Mouse (Mus musculus): ENCODE results near the gene Atraid. TPM values are rescaled to one million over a fixed set of nuclear protein-coding genes. Genes with fewer than 3 reads are reported as not detected.
A peak's percentile ranks its signal among the peaks of the same experiment; 100 is the strongest.
"Not testable (repeated sequence)": the region's sequence is repeated elsewhere in the genome, so short reads cannot be mapped to it uniquely, and the experiment has no call there.

Atraid gene
- polyA plus RNA-seq, 1 experiment from 2014 or later: 107 TPM

- ATAC-seq (ENCODE audit: low FRiP score): no peak
- peak; percentile 89 for DNase-seq (ENCODE audit: low spot score, missing footprints)
Measured at GRCm38 (mm10) chr5:31022690-31023089, 25.4 kb upstream of the Atraid start.

GRCm38 (mm10) chr5:31023254-31023653 lies 24.9 kb upstream of the Atraid start:
- Histone ChIP-seq H3K4me2 (no peak overlapping the region), H3K27ac (ENCODE audit: low read depth, low read length) (no peak overlapping the region), H3K27me3 (ENCODE audit: control insufficient read depth, insufficient read depth, low read length) (no peaks in the 10 kb centered on the region), H3K9ac (ENCODE audit: low read length) (no peak overlapping the region), H3K9me3 (ENCODE audit: control insufficient read depth, low read length) (no peaks in the 10 kb centered on the region), H3K4me3 (ENCODE audit: low read depth, low read length) (no peak overlapping the region), H3K4me1 (ENCODE audit: control insufficient read depth, insufficient read depth, low read length) (peaks cover 5% of the 10 kb centered on the region), H3K36me3 (ENCODE audit: control insufficient read depth, insufficient read depth, low read length) (no peaks in the 10 kb centered on the region)
- DNase-seq (ENCODE audit: low spot score, missing footprints) (no peak), ATAC-seq (ENCODE audit: low FRiP score) (no peak)
- 4% methylated on average over 3 of the region's 4 CpGs for WGBS

More at GRCm38 (mm10) chr5:31022690-31023089, 25.4 kb upstream of the Atraid start:
- H3K4me2 ChIP-seq: no peak overlapping the region
- H3K4me1 ChIP-seq (ENCODE audit: control insufficient read depth, insufficient read depth, low read length): peaks cover 5% of the 10 kb centered on the region
- no peaks in the 10 kb centered on the region for H3K9me3 ChIP-seq (ENCODE audit: control insufficient read depth, low read length)
- no peak overlapping the region for H3K4me3 ChIP-seq (ENCODE audit: low read depth, low read length)
- H3K9ac ChIP-seq (ENCODE audit: low read length): no peak overlapping the region
- WGBS: 19% methylated on average over 1 of the region's 1 CpGs
- no peaks in the 10 kb centered on the region for H3K36me3 ChIP-seq (ENCODE audit: control insufficient read depth, insufficient read depth, low read length)
- H3K27ac ChIP-seq (ENCODE audit: low read depth, low read length): no peak overlapping the region
- H3K27me3 ChIP-seq (ENCODE audit: control insufficient read depth, insufficient read depth, low read length): no peaks in the 10 kb centered on the region

- Histone ChIP-seq H3K4me3 (ENCODE audit: low read depth, low read length) (no peak overlapping the region), H3K27me3 (ENCODE audit: control insufficient read depth, insufficient read depth, low read length) (no peaks in the 10 kb centered on the region), H3K9ac (ENCODE audit: low read length) (no peak overlapping the region), H3K4me2 (no peak overlapping the region), H3K9me3 (ENCODE audit: control insufficient read depth, low read length) (no peaks in the 10 kb centered on the region), H3K27ac (ENCODE audit: low read depth, low read length) (no peak overlapping the region), H3K36me3 (ENCODE audit: control insufficient read depth, insufficient read depth, low read length) (no peaks in the 10 kb centered on the region), H3K4me1 (ENCODE audit: control insufficient read depth, insufficient read depth, low read length) (peaks cover 5% of the 10 kb centered on the region)
- ATAC-seq (ENCODE audit: low FRiP score) (no peak), DNase-seq (ENCODE audit: low spot score, missing footprints) (no peak)
Measured at GRCm38 (mm10) chr5:31024641-31025040, 23.5 kb upstream of the Atraid start.

GRCm38 (mm10) chr5:31030926-31031325 lies 17.2 kb upstream of the Atraid start:
- Histone ChIP-seq H3K9me3 (ENCODE audit: control insufficient read depth, low read length) (no peaks in the 10 kb centered on the region), H3K27me3 (ENCODE audit: control insufficient read depth, insufficient read depth, low read length) (no peaks in the 10 kb centered on the region), H3K4me3 (ENCODE audit: low read depth, low read length) (no peak overlapping the region), H3K4me2 (no peak overlapping the region), H3K4me1 (ENCODE audit: control insufficient read depth, insufficient read depth, low read length) (no peaks in the 10 kb centered on the region), H3K36me3 (ENCODE audit: control insufficient read depth, insufficient read depth, low read length) (no peaks in the 10 kb centered on the region), H3K27ac (ENCODE audit: low read depth, low read length) (no peak overlapping the region), H3K9ac (ENCODE audit: low read length) (no peak overlapping the region)
- WGBS: 93% methylated on average over 4 of the region's 4 CpGs
- ATAC-seq (ENCODE audit: low FRiP score) (no peak), DNase-seq (ENCODE audit: low spot score, missing footprints) (no peak)

GRCm38 (mm10) chr5:31031508-31031907 lies 16.6 kb upstream of the Atraid start:
- no peaks in the 10 kb centered on the region for H3K9me3 ChIP-seq (ENCODE audit: control insufficient read depth, low read length)
- H3K4me1 ChIP-seq (ENCODE audit: control insufficient read depth, insufficient read depth, low read length): no peaks in the 10 kb centered on the region
- no peak overlapping the region for H3K27ac ChIP-seq (ENCODE audit: low read depth, low read length)
- ATAC-seq (ENCODE audit: low FRiP score): no peak
- no peak overlapping the region for H3K4me2 ChIP-seq
- no peaks in the 10 kb centered on the region for H3K27me3 ChIP-seq (ENCODE audit: control insufficient read depth, insufficient read depth, low read length)
- no peak for DNase-seq (ENCODE audit: low spot score, missing footprints)
- no peak overlapping the region for H3K4me3 ChIP-seq (ENCODE audit: low read depth, low read length)
- no peaks in the 10 kb centered on the region for H3K36me3 ChIP-seq (ENCODE audit: control insufficient read depth, insufficient read depth, low read length)
- no peak overlapping the region for H3K9ac ChIP-seq (ENCODE audit: low read length)
- WGBS: 87% methylated on average over 8 of the region's 8 CpGs

- H3K4me3 ChIP-seq (ENCODE audit: low read depth, low read length): no peak overlapping the region
- no peaks in the 10 kb centered on the region for H3K9me3 ChIP-seq (ENCODE audit: control insufficient read depth, low read length)
- DNase-seq (ENCODE audit: low spot score, missing footprints) (no peak), ATAC-seq (ENCODE audit: low FRiP score) (no peak)
- H3K4me2 ChIP-seq: no peak overlapping the region
- no peaks in the 10 kb centered on the region for H3K4me1 ChIP-seq (ENCODE audit: control insufficient read depth, insufficient read depth, low read length)
- H3K27ac ChIP-seq (ENCODE audit: low read depth, low read length): no peak overlapping the region
- H3K36me3 ChIP-seq (ENCODE audit: control insufficient read depth, insufficient read depth, low read length): no peaks in the 10 kb centered on the region
- H3K9ac ChIP-seq (ENCODE audit: low read length): no peak overlapping the region
- WGBS: 93% methylated on average over 6 of the region's 6 CpGs
- H3K27me3 ChIP-seq (ENCODE audit: control insufficient read depth, insufficient read depth, low read length): no peaks in the 10 kb centered on the region
Measured at GRCm38 (mm10) chr5:31034669-31035068, 13.4 kb upstream of the Atraid start.

- not testable (repeated sequence) for H3K9me3 ChIP-seq (ENCODE audit: control insufficient read depth, low read length); H3K36me3 ChIP-seq (ENCODE audit: control insufficient read depth, insufficient read depth, low read length); H3K4me2 ChIP-seq; H3K4me1 ChIP-seq (ENCODE audit: control insufficient read depth, insufficient read depth, low read length); DNase-seq (ENCODE audit: low spot score, missing footprints); H3K4me3 ChIP-seq (ENCODE audit: low read depth, low read length); H3K27me3 ChIP-seq (ENCODE audit: control insufficient read depth, insufficient read depth, low read length); ATAC-seq (ENCODE audit: low FRiP score); H3K9ac ChIP-seq (ENCODE audit: low read length); H3K27ac ChIP-seq (ENCODE audit: low read depth, low read length)
- WGBS: 87% methylated on average over 11 of the region's 11 CpGs
Measured at GRCm38 (mm10) chr5:31036556-31036955, 11.6 kb upstream of the Atraid start.

GRCm38 (mm10) chr5:31038171-31038845 lies 9.8 kb upstream of the Atraid start:
- no peak overlapping the region for H3K4me3 ChIP-seq (ENCODE audit: low read depth, low read length)
- ATAC-seq (ENCODE audit: low FRiP score): no peak
- H3K9ac ChIP-seq (ENCODE audit: low read length): no peak overlapping the region
- H3K27ac ChIP-seq (ENCODE audit: low read depth, low read length): no peak overlapping the region
- no peaks in the 10 kb centered on the region for H3K36me3 ChIP-seq (ENCODE audit: control insufficient read depth, insufficient read depth, low read length)
- no peak for DNase-seq (ENCODE audit: low spot score, missing footprints)
- no peak overlapping the region for H3K4me2 ChIP-seq
- no peaks in the 10 kb centered on the region for H3K9me3 ChIP-seq (ENCODE audit: control insufficient read depth, low read length)
- no peaks in the 10 kb centered on the region for H3K4me1 ChIP-seq (ENCODE audit: control insufficient read depth, insufficient read depth, low read length)
- no peaks in the 10 kb centered on the region for H3K27me3 ChIP-seq (ENCODE audit: control insufficient read depth, insufficient read depth, low read length)
- 92% methylated on average over 7 of the region's 7 CpGs for WGBS

GRCm38 (mm10) chr5:31046416-31046815 lies 1.7 kb upstream of the Atraid start:
- Histone ChIP-seq H3K9me3 (ENCODE audit: control insufficient read depth, low read length) (no peaks in the 10 kb centered on the region), H3K27ac (ENCODE audit: low read depth, low read length) (no peak overlapping the region), H3K9ac (ENCODE audit: low read length) (no peak overlapping the region), H3K36me3 (ENCODE audit: control insufficient read depth, insufficient read depth, low read length) (no peaks in the 10 kb centered on the region), H3K27me3 (ENCODE audit: control insufficient read depth, insufficient read depth, low read length) (no peaks in the 10 kb centered on the region), H3K4me1 (ENCODE audit: control insufficient read depth, insufficient read depth, low read length) (0 out of 2 replicates have a peak, but pooled peaks cover 2% of the 10 kb centered on the region), H3K4me3 (ENCODE audit: low read depth, low read length) (no peak overlapping the region), H3K4me2 (no peak overlapping the region)
- WGBS: 91% methylated on average over 6 of the region's 6 CpGs
- ATAC-seq (ENCODE audit: low FRiP score) (no peak), DNase-seq (ENCODE audit: low spot score, missing footprints) (no peak)
